Mouse (Mus musculus) heart, embryonic 13.5 days (tissue): ENCODE data around the gene Trappc3. TPM values are rescaled to one million over a fixed set of nuclear protein-coding genes. Genes with fewer than 3 reads are reported as not detected.
"Not testable (repeated sequence)": the region's sequence is repeated elsewhere in the genome, so short reads cannot be mapped to it uniquely, and the experiment has no call there.

ENCODE experiments used
- ATAC-seq: fragments of 200-750 bp; cut with Nextera tagmentation; 2 replicates; pipeline ENCODE4 v1.8.0; 2017; ENCODE audit warnings: moderate TSS enrichment; ENCODE audit not compliant: insufficient number of reproducible peaks, low FRiP score, low TSS enrichment; ENCODE audit errors: extremely low read depth
- H3K27ac ChIP-seq: fragments of 300-500 bp; sonication (generic); replicated peaks from 2 replicates; pipeline ENCODE4 v1.5.1; 2015; ENCODE audit warnings: moderate library complexity, mild to moderate bottlenecking, inconsistent platforms
- H3K27me3 ChIP-seq: fragments of 300-500 bp; sonication (generic); replicated peaks from 2 replicates; pipeline ENCODE4 v1.6.1; 2015; ENCODE audit warnings: mild to moderate bottlenecking, inconsistent platforms
- H3K36me3 ChIP-seq: fragments of 300-500 bp; sonication (generic); 2 replicates; pipeline ENCODE4 v1.6.1; 2015; ENCODE audit warnings: mild to moderate bottlenecking, inconsistent platforms
- H3K4me1 ChIP-seq: fragments of 300-500 bp; sonication (generic); 2 replicates; pipeline ENCODE4 v1.6.1; 2015; ENCODE audit warnings: inconsistent platforms
- H3K4me2 ChIP-seq: fragments of 300-500 bp; sonication (generic); 2 replicates; pipeline ENCODE4 v1.6.1; 2015; ENCODE audit warnings: inconsistent platforms, mild to moderate bottlenecking, moderate library complexity
- H3K4me3 ChIP-seq: fragments of 300-500 bp; sonication (generic); 2 replicates; pipeline ENCODE4 v1.5.1; 2015; ENCODE audit warnings: moderate library complexity, mild to moderate bottlenecking, inconsistent platforms
- H3K9ac ChIP-seq: fragments of 300-500 bp; sonication (generic); 2 replicates; pipeline ENCODE4 v1.6.1; 2015; ENCODE audit warnings: inconsistent platforms, mild to moderate bottlenecking, moderate library complexity
- H3K9me3 ChIP-seq: fragments of 300-500 bp; sonication (generic); 2 replicates; pipeline ENCODE4 v1.6.1; 2016; ENCODE audit warnings: inconsistent platforms
- WGBS: fragments of 180-500 bp; shearing (Covaris S2); methylation state at CpG from one replicate; pipeline ENCODE4 v1.1.7; 2015; ENCODE audit warnings: mixed read lengths; 5-methylcytosine and 5-hydroxymethylcytosine counted together
- polyA plus RNA-seq: library from polyadenylated mRNA; unstranded; fragments of >200 nt; fragmentation: Nextera tagmentation; extraction: Ambion mirVana; gene quantifications from 2 replicates; pipeline ENCODE4 v1.2.1, GENCODE M21; 2015

Trappc3 gene
- polyA plus RNA-seq: 68.5 and 74.5 TPM in 2 replicates

- Histone ChIP-seq H3K36me3 (0 out of 2 replicates have a peak, but pooled peaks cover 8% of the 10 kb centered on the region), H3K27ac (peak within 1 kb of the TSS; percentile 95), H3K4me2 (peak within 1 kb of the TSS; percentile 93), H3K9ac (peak within 1 kb of the TSS; percentile 96), H3K4me3 (peak within 1 kb of the TSS; percentile 89), H3K4me1 (peaks cover 57% of the 10 kb centered on the region), H3K27me3 (no peaks in the 10 kb centered on the region), H3K9me3 (no peaks in the 10 kb centered on the region)
- WGBS: under 1% methylated on average over 46 of the region's 46 CpGs
- ATAC-seq: peak; percentile 81
Observed at GRCm38 (mm10) chr4:126262119-126262807, at the start of gene Trappc3. Gene Trappc3, plus strand, starts transcription at chr4:126262325.

GRCm38 (mm10) chr4:126217771-126218170, 44.4 kb upstream of the Trappc3 start:
- no peak for ATAC-seq
- Histone ChIP-seq H3K9ac (0 out of 2 replicates have a peak overlapping the region, but pooled peaks have one; percentile 14), H3K27ac (no peak overlapping the region), H3K4me2 (no peak overlapping the region), H3K27me3 (no peaks in the 10 kb centered on the region), H3K9me3 (no peaks in the 10 kb centered on the region), H3K4me1 (0 out of 2 replicates have a peak, but pooled peaks cover 4% of the 10 kb centered on the region), H3K36me3 (no peaks in the 10 kb centered on the region), H3K4me3 (no peak overlapping the region)
- WGBS: 64% methylated on average over 6 of the region's 6 CpGs

GRCm38 (mm10) chr4:126219540-126219939, 42.6 kb upstream of the Trappc3 start:
- H3K27ac ChIP-seq, H3K4me2 ChIP-seq, H3K9ac ChIP-seq, H3K27me3 ChIP-seq, H3K4me3 ChIP-seq, H3K36me3 ChIP-seq, ATAC-seq, H3K4me1 ChIP-seq, H3K9me3 ChIP-seq: not testable (repeated sequence)
- WGBS: 64% methylated on average over 3 of the region's 3 CpGs

- ATAC-seq: no peak
- H3K4me1 ChIP-seq: 0 out of 2 replicates have a peak, but pooled peaks cover 4% of the 10 kb centered on the region
- WGBS: 85% methylated on average over 10 of the region's 10 CpGs
- H3K4me2 ChIP-seq: no peak overlapping the region
- no peak overlapping the region for H3K9ac ChIP-seq
- no peaks in the 10 kb centered on the region for H3K27me3 ChIP-seq
- no peaks in the 10 kb centered on the region for H3K9me3 ChIP-seq
- no peak overlapping the region for H3K4me3 ChIP-seq
- no peaks in the 10 kb centered on the region for H3K36me3 ChIP-seq
- H3K27ac ChIP-seq: no peak overlapping the region
Observed at GRCm38 (mm10) chr4:126220045-126220444, 42.1 kb upstream of the Trappc3 start.

- 72% methylated on average over 11 of the region's 11 CpGs for WGBS
- no peaks in the 10 kb centered on the region for H3K9me3 ChIP-seq
- H3K4me1 ChIP-seq: peaks cover 10% of the 10 kb centered on the region
- H3K4me2 ChIP-seq: no peak overlapping the region
- H3K27ac ChIP-seq: no peak overlapping the region
- ATAC-seq: no peak
- no peaks in the 10 kb centered on the region for H3K36me3 ChIP-seq
- no peak overlapping the region for H3K9ac ChIP-seq
- H3K4me3 ChIP-seq: no peak overlapping the region
- H3K27me3 ChIP-seq: no peaks in the 10 kb centered on the region
Observed at GRCm38 (mm10) chr4:126222631-126223030, 39.5 kb upstream of the Trappc3 start.

- no peak overlapping the region for H3K9ac ChIP-seq
- peak overlapping the region; percentile 69 for H3K4me2 ChIP-seq
- H3K4me1 ChIP-seq: peaks cover 19% of the 10 kb centered on the region
- no peaks in the 10 kb centered on the region for H3K9me3 ChIP-seq
- H3K27ac ChIP-seq: no peak overlapping the region
- no peaks in the 10 kb centered on the region for H3K27me3 ChIP-seq
- H3K4me3 ChIP-seq: 0 out of 2 replicates have a peak overlapping the region, but pooled peaks have one; percentile 45
- peaks cover 19% of the 10 kb centered on the region for H3K36me3 ChIP-seq
- WGBS: 49% methylated on average over 12 of the region's 12 CpGs
- ATAC-seq: no peak
Observed at GRCm38 (mm10) chr4:126226640-126227039, 35.5 kb upstream of the Trappc3 start.

GRCm38 (mm10) chr4:126227077-126227761, 34.9 kb upstream of the Trappc3 start:
- no peaks in the 10 kb centered on the region for H3K9me3 ChIP-seq
- H3K9ac ChIP-seq: peak overlapping the region; percentile 69
- 6% methylated on average over 18 of the region's 18 CpGs for WGBS
- H3K4me2 ChIP-seq: peak overlapping the region; percentile 69
- H3K4me1 ChIP-seq: peaks cover 19% of the 10 kb centered on the region
- no peaks in the 10 kb centered on the region for H3K27me3 ChIP-seq
- H3K4me3 ChIP-seq: peak overlapping the region; percentile 45
- H3K36me3 ChIP-seq: peaks cover 25% of the 10 kb centered on the region
- ATAC-seq: peak; percentile 71; the same call in 1 of the 2 replicates
- H3K27ac ChIP-seq: peak overlapping the region; percentile 78

GRCm38 (mm10) chr4:126228144-126228543, 34.0 kb upstream of the Trappc3 start:
- Histone ChIP-seq H3K9me3 (no peaks in the 10 kb centered on the region), H3K9ac (peak overlapping the region; percentile 28; the same call in 1 of the 2 replicates), H3K4me2 (no peak overlapping the region), H3K27ac (peak overlapping the region; percentile 78; the same call in 1 of the 2 replicates), H3K27me3 (no peaks in the 10 kb centered on the region), H3K4me1 (peaks cover 19% of the 10 kb centered on the region), H3K4me3 (no peak overlapping the region), H3K36me3 (peaks cover 34% of the 10 kb centered on the region)
- WGBS: 36% methylated on average over 5 of the region's 5 CpGs
- ATAC-seq: no peak

- no peaks in the 10 kb centered on the region for H3K27me3 ChIP-seq
- no peaks in the 10 kb centered on the region for H3K9me3 ChIP-seq
- H3K36me3 ChIP-seq: peaks cover 52% of the 10 kb centered on the region
- WGBS: 67% methylated on average over 7 of the region's 7 CpGs
- no peak for ATAC-seq
- no peak overlapping the region for H3K4me2 ChIP-seq
- H3K4me1 ChIP-seq: peaks cover 19% of the 10 kb centered on the region
- H3K9ac ChIP-seq: no peak overlapping the region
- no peak overlapping the region for H3K4me3 ChIP-seq
- H3K27ac ChIP-seq: peak overlapping the region; percentile 20; the same call in 1 of the 2 replicates
Observed at GRCm38 (mm10) chr4:126229900-126230299, 32.2 kb upstream of the Trappc3 start.

- no peaks in the 10 kb centered on the region for H3K9me3 ChIP-seq
- H3K36me3 ChIP-seq: peaks cover 89% of the 10 kb centered on the region
- no peaks in the 10 kb centered on the region for H3K27me3 ChIP-seq
- H3K4me3 ChIP-seq: no peak overlapping the region
- H3K9ac ChIP-seq: no peak overlapping the region
- H3K4me2 ChIP-seq: no peak overlapping the region
- ATAC-seq: no peak
- peaks cover 30% of the 10 kb centered on the region for H3K4me1 ChIP-seq
- WGBS: 86% methylated on average over 29 of the region's 29 CpGs
- H3K27ac ChIP-seq: no peak overlapping the region
Observed at GRCm38 (mm10) chr4:126233676-126234308, 28.3 kb upstream of the Trappc3 start.

- ATAC-seq: no peak
- WGBS: 78% methylated on average over 18 of the region's 18 CpGs
- H3K27me3 ChIP-seq: no peaks in the 10 kb centered on the region
- H3K4me3 ChIP-seq: no peak overlapping the region
- H3K36me3 ChIP-seq: peaks cover 97% of the 10 kb centered on the region
- no peaks in the 10 kb centered on the region for H3K9me3 ChIP-seq
- peaks cover 36% of the 10 kb centered on the region for H3K4me1 ChIP-seq
- no peak overlapping the region for H3K4me2 ChIP-seq
- no peak overlapping the region for H3K9ac ChIP-seq
- H3K27ac ChIP-seq: no peak overlapping the region
Observed at GRCm38 (mm10) chr4:126234496-126235175, 27.5 kb upstream of the Trappc3 start.
